Mouse (Mus musculus) kidney, embryonic 15.5 days (tissue): ENCODE data around the gene Nelfe. TPM values are rescaled to one million over a fixed set of nuclear protein-coding genes. Genes with fewer than 3 reads are reported as not detected.
"Not testable (repeated sequence)": the region's sequence is repeated elsewhere in the genome, so short reads cannot be mapped to it uniquely, and the experiment has no call there.

Experiments used
- ATAC-seq: fragments of 200-750 bp; cut with Nextera tagmentation; replicated peaks from 2 replicates; pipeline ENCODE4 v1.8.0; 2017; ENCODE audit warnings: moderate TSS enrichment; ENCODE audit not compliant: low FRiP score
- H3K27ac ChIP-seq: fragments of 300-500 bp; sonication (generic); 2 replicates; pipeline ENCODE4 v1.5.1; 2015; ENCODE audit warnings: mild to moderate bottlenecking, inconsistent platforms
- H3K27me3 ChIP-seq: fragments of 300-500 bp; sonication (generic); 2 replicates; pipeline ENCODE4 v1.6.1; 2015; ENCODE audit warnings: inconsistent platforms
- H3K36me3 ChIP-seq: fragments of 300-500 bp; sonication (generic); 2 replicates; pipeline ENCODE4 v1.6.1; 2015; ENCODE audit warnings: inconsistent platforms
- H3K4me1 ChIP-seq: fragments of 300-500 bp; sonication (generic); 2 replicates; pipeline ENCODE4 v1.6.1; 2015; ENCODE audit warnings: inconsistent platforms
- H3K4me2 ChIP-seq: fragments of 300-500 bp; sonication (generic); 2 replicates; pipeline ENCODE4 v1.6.1; 2015; ENCODE audit warnings: moderate library complexity, mild to moderate bottlenecking, inconsistent platforms
- H3K4me3 ChIP-seq: fragments of 300-500 bp; sonication (generic); replicated peaks from 2 replicates; pipeline ENCODE4 v1.5.1; 2015; ENCODE audit warnings: mild to moderate bottlenecking, inconsistent platforms
- H3K9ac ChIP-seq: fragments of 300-500 bp; sonication (generic); 2 replicates; pipeline ENCODE4 v1.6.1; 2015; ENCODE audit warnings: mild to moderate bottlenecking, inconsistent platforms
- H3K9me3 ChIP-seq: fragments of 300-500 bp; sonication (generic); replicated peaks from 2 replicates; pipeline ENCODE4 v1.6.1; 2016; ENCODE audit warnings: inconsistent platforms
- WGBS: fragments of 180-500 bp; shearing (Covaris S2); methylation state at CpG from one replicate; pipeline ENCODE4 v1.1.7; 2015; ENCODE audit warnings: mixed read lengths; 5-methylcytosine and 5-hydroxymethylcytosine counted together
- microRNA-seq: library from miRNA; unstranded; fragments of <30 nt; microRNA quantifications from one replicate; pipeline ENCODE4, GENCODE M21; 2016
- polyA plus RNA-seq: library from polyadenylated mRNA; unstranded; fragments of >200 nt; fragmentation: Nextera tagmentation; extraction: Ambion mirVana; gene quantifications from 2 replicates; pipeline ENCODE4 v1.2.1, GENCODE M21; 2015

Gene Nelfe
- polyA plus RNA-seq, 1 experiment from 2014 or later, result 116 TPM

DNA sequence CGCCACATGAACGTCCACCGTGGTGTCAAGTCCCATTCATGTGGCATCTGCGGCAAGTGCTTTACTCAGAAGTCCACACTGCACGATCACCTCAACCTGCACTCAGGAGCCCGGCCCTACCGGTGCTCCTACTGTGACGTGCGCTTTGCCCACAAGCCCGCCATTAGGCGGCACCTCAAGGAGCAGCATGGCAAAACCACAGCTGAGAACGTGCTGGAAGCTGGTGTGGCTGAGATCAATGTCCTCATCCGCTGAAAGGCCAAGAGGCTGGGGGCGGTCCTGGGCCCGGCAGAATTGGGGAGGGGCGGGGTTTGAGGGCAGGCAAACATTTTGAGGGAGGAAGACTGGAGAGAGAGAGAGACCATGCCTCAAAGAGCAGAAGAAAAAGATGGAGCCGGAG lies 46.2 kb downstream of the Nelfe start:
- 84% methylated on average over 17 of the region's 17 CpGs for WGBS
- H3K4me1 ChIP-seq, result peaks cover 49% of the 10 kb centered on the region
- peak overlapping the region; percentile 92 for H3K4me2 ChIP-seq
- H3K36me3 ChIP-seq, result peaks cover 17% of the 10 kb centered on the region
- H3K4me3 ChIP-seq, result 0 out of 2 replicates have a peak overlapping the region, but pooled peaks have one; percentile 83
- peak overlapping the region; percentile 97; the same call in 1 of the 2 replicates for H3K27ac ChIP-seq
- H3K9me3 ChIP-seq, result no peaks in the 10 kb centered on the region
- ATAC-seq, result no peak
- H3K9ac ChIP-seq, result no peak overlapping the region
- no peaks in the 10 kb centered on the region for H3K27me3 ChIP-seq

DNA sequence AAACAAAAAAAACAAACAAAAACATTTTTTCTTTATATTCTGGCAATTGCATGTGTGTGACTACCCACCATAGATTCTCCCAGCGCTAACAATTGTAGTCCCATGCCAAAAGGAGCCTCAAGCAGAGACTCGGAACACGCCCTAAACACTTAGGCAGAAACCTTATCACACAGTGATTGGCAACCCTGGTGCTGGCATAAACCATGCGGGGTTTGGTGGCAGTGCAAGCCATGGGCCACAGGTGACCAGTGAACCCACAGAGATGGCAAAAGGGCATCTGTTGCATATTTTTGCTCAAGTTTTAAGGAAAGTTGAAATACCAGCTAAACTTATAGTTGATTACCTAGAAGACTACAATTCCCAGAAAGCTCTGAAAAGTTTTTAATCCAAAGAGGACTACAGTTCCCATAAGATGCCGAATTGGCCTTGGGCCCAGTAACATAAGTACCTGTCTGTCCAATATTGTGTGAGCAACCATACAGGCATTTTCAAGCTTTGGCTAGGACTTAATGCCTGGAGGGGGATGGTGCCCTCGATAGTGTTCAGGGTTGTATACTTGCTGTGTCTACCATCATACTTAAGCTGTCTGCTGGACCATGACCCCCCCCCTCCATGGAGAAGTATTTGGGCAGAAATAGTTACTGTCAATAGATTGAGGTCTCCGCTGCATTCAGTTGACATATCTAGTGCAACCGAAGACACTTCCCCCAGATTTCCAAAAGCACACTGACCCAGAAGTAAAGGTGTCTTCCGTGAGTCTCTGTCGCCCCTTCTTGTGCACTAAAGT lies 47.4 kb downstream of the Nelfe start:
- H3K4me3 ChIP-seq, result peak overlapping the region; percentile 93
- peak overlapping the region; percentile 98 for H3K27ac ChIP-seq
- peak overlapping the region; percentile 96 for H3K9ac ChIP-seq
- no peaks in the 10 kb centered on the region for H3K27me3 ChIP-seq
- H3K4me1 ChIP-seq, result peaks cover 52% of the 10 kb centered on the region
- peak overlapping the region; percentile 85 for H3K4me2 ChIP-seq
- ATAC-seq, result no peak
- 15% methylated on average over 10 of the region's 10 CpGs for WGBS
- H3K36me3 ChIP-seq, result peaks cover 29% of the 10 kb centered on the region
- no peaks in the 10 kb centered on the region for H3K9me3 ChIP-seq

DNA sequence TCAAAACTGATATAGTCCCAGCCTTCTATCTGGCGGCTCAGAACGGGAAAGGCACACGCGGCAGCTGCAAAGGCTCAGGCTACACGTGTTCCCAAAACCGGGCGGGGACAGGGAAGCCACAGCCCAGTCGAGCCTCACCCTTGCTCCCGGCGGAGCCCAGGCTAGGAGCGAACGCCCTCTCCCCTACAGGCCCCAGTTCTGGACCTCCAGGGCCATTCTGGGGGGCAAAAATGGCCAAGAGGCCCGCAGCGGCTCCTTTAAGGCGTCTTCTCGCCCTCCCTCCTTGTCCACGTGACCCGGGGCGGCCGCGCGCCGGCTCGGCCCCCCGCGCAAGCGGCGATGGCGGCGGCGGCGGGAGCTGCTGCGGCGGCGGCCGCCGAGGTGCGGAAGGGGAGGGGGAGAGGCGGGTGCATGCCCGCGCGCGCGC lies 48.0 kb downstream of the Nelfe start, which contains the start of the genes C2 and Ehmt2:
C2 (minus strand) TSS at position 106 of the 427 bp plus-strand sequence.
Ehmt2 (plus strand) TSS at position 310 of the 427 bp plus-strand sequence.
- 2% methylated on average over 34 of the region's 44 CpGs for WGBS
- Histone ChIP-seq H3K27me3 (no peaks in the 10 kb centered on the region), H3K9me3 (no peaks in the 10 kb centered on the region), H3K4me3 (peak within 1 kb of the TSS; percentile 93), H3K27ac (peak within 1 kb of the TSS; percentile 98), H3K4me1 (peaks cover 54% of the 10 kb centered on the region), H3K4me2 (peak within 1 kb of the TSS; percentile 85), H3K36me3 (peaks cover 35% of the 10 kb centered on the region), H3K9ac (peak within 1 kb of the TSS; percentile 96)
- ATAC-seq, result peak; percentile 40

DNA sequence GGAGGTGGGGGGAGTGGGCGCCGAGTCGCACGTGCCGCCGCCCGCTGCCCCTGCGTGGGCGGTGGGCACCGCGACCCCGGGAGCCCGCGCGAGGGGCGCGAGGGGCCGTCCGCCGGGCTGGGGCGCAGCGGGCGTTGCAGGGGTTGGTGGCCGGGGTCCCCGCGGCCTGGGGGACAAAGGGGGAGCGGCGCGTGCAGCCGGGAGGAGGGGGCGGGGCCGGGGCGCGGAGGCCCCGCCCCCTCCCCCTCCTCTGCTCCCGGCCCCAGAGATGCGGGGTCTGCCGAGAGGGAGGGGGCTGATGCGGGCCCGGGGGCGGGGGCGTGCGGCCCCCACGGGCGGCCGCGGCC lies 48.5 kb downstream of the Nelfe start:
- no peak for ATAC-seq
- H3K9ac ChIP-seq, result peak overlapping the region; percentile 96
- H3K36me3 ChIP-seq, result peaks cover 40% of the 10 kb centered on the region

DNA sequence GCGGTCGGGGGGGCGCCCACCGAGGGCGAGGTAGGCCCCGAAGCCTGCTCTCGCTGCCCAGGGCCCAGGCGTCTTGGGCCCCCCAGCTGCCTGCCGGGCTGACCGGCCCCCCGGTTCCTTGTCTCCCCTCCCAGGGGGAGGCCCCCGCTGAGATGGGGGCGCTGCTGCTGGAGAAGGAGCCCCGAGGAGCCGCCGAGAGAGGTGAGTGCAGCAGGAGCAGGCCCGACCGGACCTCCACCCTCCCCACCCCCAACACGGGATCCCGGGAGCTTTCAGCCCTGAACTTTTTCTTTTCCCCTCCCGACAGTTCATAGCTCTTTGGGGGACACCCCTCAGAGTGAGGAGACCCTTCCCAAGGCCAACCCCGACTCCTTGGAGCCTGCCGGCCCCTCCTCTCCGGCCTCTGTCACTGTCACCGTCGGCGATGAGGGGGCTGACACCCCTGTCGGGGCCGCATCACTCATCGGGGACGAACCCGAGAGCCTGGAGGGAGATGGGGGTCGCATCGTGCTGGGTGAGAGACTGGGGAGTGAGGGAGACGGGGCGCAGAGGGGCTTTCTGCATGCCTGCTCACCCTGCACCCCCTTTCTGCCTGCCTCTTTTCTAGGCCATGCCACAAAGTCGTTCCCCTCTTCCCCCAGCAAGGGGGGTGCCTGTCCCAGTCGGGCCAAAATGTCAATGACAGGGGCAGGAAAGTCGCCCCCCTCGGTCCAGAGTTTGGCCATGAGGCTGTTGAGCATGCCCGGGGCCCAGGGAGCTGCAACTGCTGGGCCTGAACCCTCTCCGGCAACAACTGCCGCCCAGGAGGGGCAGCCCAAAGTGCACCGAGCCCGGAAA lies 49.1 kb downstream of the Nelfe start:
- peak overlapping the region; percentile 93 for H3K4me3 ChIP-seq
- no peaks in the 10 kb centered on the region for H3K27me3 ChIP-seq
- H3K4me2 ChIP-seq, result peak overlapping the region; percentile 85
- H3K9me3 ChIP-seq, result no peaks in the 10 kb centered on the region
- peaks cover 46% of the 10 kb centered on the region for H3K36me3 ChIP-seq
- ATAC-seq, result no peak
- H3K4me1 ChIP-seq, result peaks cover 48% of the 10 kb centered on the region
- WGBS, result under 1% methylated on average over 38 of the region's 45 CpGs
- peak overlapping the region; percentile 98 for H3K27ac ChIP-seq
- peak overlapping the region; percentile 96 for H3K9ac ChIP-seq

More for the DNA sequence above, 48.5 kb downstream of the Nelfe start:
- H3K27ac ChIP-seq, result peak overlapping the region; percentile 98
- H3K9me3 ChIP-seq, result no peaks in the 10 kb centered on the region
- peak overlapping the region; percentile 85 for H3K4me2 ChIP-seq
- H3K4me1 ChIP-seq, result peaks cover 51% of the 10 kb centered on the region
- peak overlapping the region; percentile 93 for H3K4me3 ChIP-seq
- no peaks in the 10 kb centered on the region for H3K27me3 ChIP-seq
- WGBS, result 0% methylated on average over 23 of the region's 47 CpGs

DNA sequence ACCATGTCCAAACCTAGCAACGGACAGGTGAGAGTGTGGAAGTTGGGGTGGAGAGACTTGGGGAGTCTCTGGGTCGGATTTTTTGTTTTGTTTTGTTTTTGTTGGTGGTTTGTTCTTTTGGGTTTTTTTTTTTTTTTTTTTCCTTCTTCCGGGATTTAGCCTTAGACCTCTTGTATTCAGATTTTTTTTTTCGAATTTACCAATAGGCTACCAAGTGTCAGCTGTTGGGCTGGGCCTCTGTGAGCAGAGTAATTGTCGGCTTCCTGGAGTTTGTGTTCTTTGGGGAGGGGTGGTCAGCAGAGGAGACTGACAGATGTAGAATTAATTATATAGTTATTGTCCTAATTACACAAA lies 49.7 kb downstream of the Nelfe start:
- no peaks in the 10 kb centered on the region for H3K27me3 ChIP-seq
- peak overlapping the region; percentile 98 for H3K27ac ChIP-seq
- no peak for ATAC-seq
- H3K9me3 ChIP-seq, result no peaks in the 10 kb centered on the region
- peak overlapping the region; percentile 93 for H3K4me3 ChIP-seq
- peak overlapping the region; percentile 96 for H3K9ac ChIP-seq
- peaks cover 47% of the 10 kb centered on the region for H3K4me1 ChIP-seq
- H3K4me2 ChIP-seq, result peak overlapping the region; percentile 85
- H3K36me3 ChIP-seq, result peaks cover 52% of the 10 kb centered on the region
- under 1% methylated on average over 5 of the region's 5 CpGs for WGBS

DNA sequence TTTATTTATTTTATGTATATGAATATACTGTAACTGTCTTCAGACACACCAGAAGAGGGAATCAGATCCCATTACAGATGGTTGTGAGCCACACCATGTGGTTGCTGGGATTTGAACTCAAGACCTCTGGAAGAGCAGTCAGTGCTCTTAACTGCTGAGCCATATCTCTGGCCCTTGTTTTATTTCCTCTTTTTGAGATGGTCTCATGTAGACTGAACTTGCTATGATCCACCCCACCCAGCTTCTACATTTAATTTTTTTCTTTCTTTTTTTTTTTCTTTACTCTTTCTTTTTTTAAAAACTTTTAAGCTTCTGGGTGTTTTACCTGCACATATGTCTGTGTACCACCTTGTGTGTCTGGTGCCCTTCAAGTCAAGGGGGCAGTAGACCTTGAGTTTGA lies 50.6 kb downstream of the Nelfe start:
- not testable (repeated sequence) for H3K9ac ChIP-seq, ATAC-seq, H3K4me2 ChIP-seq, H3K27me3 ChIP-seq, H3K27ac ChIP-seq, H3K9me3 ChIP-seq
- Histone ChIP-seq H3K4me1 (peaks cover 37% of the 10 kb centered on the region), H3K36me3 (peaks cover 59% of the 10 kb centered on the region), H3K4me3 (peak overlapping the region; percentile 93; the same call in 1 of the 2 replicates)

DNA sequence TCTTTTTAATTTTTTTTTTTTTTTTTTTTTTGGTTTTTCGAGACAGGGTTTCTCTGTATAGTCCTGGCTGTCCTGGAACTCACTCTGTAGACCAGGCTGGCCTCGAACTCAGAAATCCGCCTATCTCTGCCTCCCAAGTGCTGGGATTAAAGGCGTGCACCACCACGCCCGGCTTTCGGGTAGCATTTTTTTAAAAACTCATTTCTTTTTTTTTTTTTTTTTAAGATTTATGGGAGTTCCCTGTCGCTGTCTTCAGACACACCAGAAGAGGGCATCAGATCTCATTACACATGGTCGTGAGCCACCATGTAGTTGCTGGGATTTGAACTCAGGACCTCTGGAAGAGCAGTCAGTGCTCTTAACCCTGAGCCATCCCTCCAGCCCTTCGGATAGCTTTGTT lies 51.8 kb downstream of the Nelfe start:
- H3K9me3 ChIP-seq, H3K27me3 ChIP-seq, H3K27ac ChIP-seq, H3K4me3 ChIP-seq, ATAC-seq, H3K4me2 ChIP-seq, H3K9ac ChIP-seq: not testable (repeated sequence)
- WGBS, result 87% methylated on average over 9 of the region's 10 CpGs
- H3K36me3 ChIP-seq, result peaks cover 63% of the 10 kb centered on the region
- H3K4me1 ChIP-seq, result peaks cover 28% of the 10 kb centered on the region

DNA sequence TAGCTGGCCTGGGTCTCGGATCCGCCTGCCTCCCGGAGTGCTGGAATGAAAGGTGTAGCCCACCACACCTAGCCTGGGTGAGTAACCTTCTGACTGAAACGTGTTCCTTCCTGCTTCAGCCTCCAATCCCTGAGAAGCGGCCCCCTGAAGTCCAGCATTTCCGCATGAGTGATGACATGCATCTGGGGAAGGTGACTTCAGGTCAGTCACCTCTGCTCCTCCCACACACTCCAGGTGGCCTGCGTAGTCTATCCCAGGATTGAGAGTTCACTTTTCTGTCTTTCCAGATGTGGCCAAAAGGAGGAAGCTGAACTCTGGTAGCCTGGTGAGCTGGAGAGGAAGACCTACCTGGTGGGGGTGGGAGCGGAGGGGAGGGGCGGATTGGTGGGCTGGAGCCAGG lies 52.7 kb downstream of the Nelfe start:
- H3K27ac ChIP-seq, result no peak overlapping the region
- ATAC-seq, result no peak
- WGBS, result 74% methylated on average over 9 of the region's 9 CpGs
- no peak overlapping the region for H3K9ac ChIP-seq
- H3K27me3 ChIP-seq, result no peaks in the 10 kb centered on the region
- no peak overlapping the region for H3K4me2 ChIP-seq
- peaks cover 72% of the 10 kb centered on the region for H3K36me3 ChIP-seq
- peaks cover 19% of the 10 kb centered on the region for H3K4me1 ChIP-seq
- no peaks in the 10 kb centered on the region for H3K9me3 ChIP-seq
- no peak overlapping the region for H3K4me3 ChIP-seq

Small RNA genes within 50 kb of the gene (microRNA-seq; reads per million reads assigned to microRNA genes)
- gene Mir6970 (not detected), gene Mir6971 (1.5 reads per million, percentile 2 among the genes with 10 or more reads in this experiment), gene Mir6972 (not detected)

Other genes starting within 250 kb of the Nelfe start
- 166 and 168 TPM in 2 replicates for gene Rnf5, start 246.7 kb upstream of the Nelfe start, polyA plus RNA-seq
- 60.8 and 72.2 TPM in 2 replicates for gene Agpat1, start 246.1 kb upstream of the Nelfe start, polyA plus RNA-seq
- 3.5 and 4.4 TPM in 2 replicates for gene Egfl8, start 234.4 kb upstream of the Nelfe start, polyA plus RNA-seq
- gene Ppt2, start 221.9 kb upstream of the Nelfe start, polyA plus RNA-seq, result 36.5 and 39.1 TPM in 2 replicates
- gene Prrt1, start 220.9 kb upstream of the Nelfe start, polyA plus RNA-seq, result 0.24 and 0.35 TPM in 2 replicates
- gene Fkbpl, start 205.6 kb upstream of the Nelfe start, polyA plus RNA-seq, result 17.2 and 18.4 TPM in 2 replicates
- 86.2 and 98.2 TPM in 2 replicates for gene Atf6b, start 203.2 kb upstream of the Nelfe start, polyA plus RNA-seq
- 0.35 and 0.75 TPM in 2 replicates for gene Tnxb, start 179.9 kb upstream of the Nelfe start, polyA plus RNA-seq
- gene C4b, start 106.5 kb upstream of the Nelfe start, polyA plus RNA-seq, result 0.73 and 2.0 TPM in 2 replicates
- 11.1 and 45.4 TPM in 2 replicates for gene Cyp21a1, start 45.8 kb upstream of the Nelfe start, polyA plus RNA-seq
- 29.4 and 29.6 TPM in 2 replicates for gene Stk19, start 13.4 kb upstream of the Nelfe start, polyA plus RNA-seq
- gene Dxo, start 13.4 kb upstream of the Nelfe start, polyA plus RNA-seq, result 62.7 and 73.0 TPM in 2 replicates
- 48.5 and 53.1 TPM in 2 replicates for gene Skiv2l, start 181 bp upstream of the Nelfe start, polyA plus RNA-seq
- 12.1 and 13.3 TPM in 2 replicates for gene Cfb, start 12.1 kb downstream of the Nelfe start, polyA plus RNA-seq
- gene Zbtb12, start 29.1 kb downstream of the Nelfe start, polyA plus RNA-seq, result 5.0 TPM in 2 replicates
- not detected in 2 replicates for gene Gm20547, start 31.7 kb downstream of the Nelfe start, polyA plus RNA-seq
- gene C2, start 47.9 kb downstream of the Nelfe start, polyA plus RNA-seq, result 2.6 and 3.6 TPM in 2 replicates
- gene Ehmt2, start 48.1 kb downstream of the Nelfe start, polyA plus RNA-seq, result 80.1 and 93.7 TPM in 2 replicates
- gene Slc44a4, start 64.1 kb downstream of the Nelfe start, polyA plus RNA-seq, result 12.4 and 13.0 TPM in 2 replicates
- gene Neu1, start 80.9 kb downstream of the Nelfe start, polyA plus RNA-seq, result 33.7 and 37.0 TPM in 2 replicates
- 0.49 and 0.53 TPM in 2 replicates for gene Hspa1b, start 108.8 kb downstream of the Nelfe start, polyA plus RNA-seq
- not detected in 2 replicates for gene Gm20481, start 119.5 kb downstream of the Nelfe start, polyA plus RNA-seq
- 7.8 and 8.4 TPM in 2 replicates for gene Hspa1a, start 121.8 kb downstream of the Nelfe start, polyA plus RNA-seq
- 0.81 and 1.6 TPM in 2 replicates for gene Hspa1l, start 122.3 kb downstream of the Nelfe start, polyA plus RNA-seq
- gene Lsm2, start 131.5 kb downstream of the Nelfe start, polyA plus RNA-seq, result 229 and 231 TPM in 2 replicates
- 128 and 140 TPM in 2 replicates for gene Vars, start 150.6 kb downstream of the Nelfe start, polyA plus RNA-seq
- 0.19 and 0.29 TPM in 2 replicates for gene Vwa7, start 166.2 kb downstream of the Nelfe start, polyA plus RNA-seq
- gene Sapcd1, start 177.6 kb downstream of the Nelfe start, polyA plus RNA-seq, result 6.2 and 6.8 TPM in 2 replicates
- gene Msh5, start 196.4 kb downstream of the Nelfe start, polyA plus RNA-seq, result 5.2 and 5.4 TPM in 2 replicates
- 300 and 320 TPM in 2 replicates for gene Clic1, start 199.6 kb downstream of the Nelfe start, polyA plus RNA-seq
- 324 and 356 TPM in 2 replicates for gene Ddah2, start 208.6 kb downstream of the Nelfe start, polyA plus RNA-seq
- 1.6 TPM in 1 of 2 replicates, not detected in the other for gene Ly6g6c, start 215.0 kb downstream of the Nelfe start, polyA plus RNA-seq
- gene Mpig6b, start 215.8 kb downstream of the Nelfe start, polyA plus RNA-seq, result 0.41 and 0.52 TPM in 2 replicates
- gene Ly6g6e, start 226.5 kb downstream of the Nelfe start, polyA plus RNA-seq, result 1.2 and 1.6 TPM in 2 replicates
- 5.0 and 6.0 TPM in 2 replicates for gene Ly6g6d, start 227.7 kb downstream of the Nelfe start, polyA plus RNA-seq
- gene Ly6g6f, start 235.2 kb downstream of the Nelfe start, polyA plus RNA-seq, result not detected in 2 replicates
- 94.7 and 103 TPM in 2 replicates for gene Abhd16a, start 238.9 kb downstream of the Nelfe start, polyA plus RNA-seq